Mouse (Mus musculus): ENCODE results near the gene Galnt9.

Galnt9 gene

DNA sequence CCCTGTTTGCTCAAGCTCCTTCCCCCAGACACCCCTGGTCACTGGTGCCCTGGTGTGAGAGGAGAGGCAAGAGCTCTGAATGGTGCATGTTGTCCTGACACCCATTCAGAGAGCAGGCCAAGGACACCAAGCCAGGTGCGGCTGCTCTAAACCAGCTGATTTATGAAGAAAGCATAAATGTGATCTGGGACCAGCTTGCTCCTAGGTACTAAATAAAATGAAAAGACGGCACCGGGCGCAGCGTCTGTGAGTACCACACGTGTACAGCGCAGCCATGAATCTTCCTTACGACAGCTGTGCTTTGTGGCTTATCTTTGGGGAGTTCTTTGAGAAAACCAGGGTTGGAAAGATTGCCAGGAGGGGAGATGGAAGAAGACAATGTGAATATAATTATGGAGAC is 8.2 kb upstream of the Galnt9 start:
- DNase-seq (ENCODE audit: low read depth, low spot score), result no peak

DNA sequence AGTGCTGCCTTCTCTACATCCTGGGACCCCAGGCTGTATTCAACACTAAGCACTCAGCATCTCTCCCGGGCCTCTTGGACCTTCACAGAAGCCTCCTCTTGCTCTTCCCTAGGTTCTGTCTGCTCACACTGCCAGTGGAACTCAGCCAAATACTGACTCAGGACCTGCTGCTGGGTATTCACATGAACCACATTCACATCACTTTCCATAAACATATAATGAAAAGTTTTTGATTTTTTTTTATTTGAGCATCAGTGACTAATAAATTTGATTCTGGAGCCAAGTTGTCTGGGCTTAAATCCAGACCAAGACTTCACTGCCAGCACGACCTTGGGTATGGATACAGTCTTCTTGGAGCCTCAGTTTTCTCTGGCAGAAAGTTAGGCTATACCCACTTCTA is 3.2 kb upstream of the Galnt9 start:
- DNase-seq (ENCODE audit: low read depth, low spot score), result no peak

DNA sequence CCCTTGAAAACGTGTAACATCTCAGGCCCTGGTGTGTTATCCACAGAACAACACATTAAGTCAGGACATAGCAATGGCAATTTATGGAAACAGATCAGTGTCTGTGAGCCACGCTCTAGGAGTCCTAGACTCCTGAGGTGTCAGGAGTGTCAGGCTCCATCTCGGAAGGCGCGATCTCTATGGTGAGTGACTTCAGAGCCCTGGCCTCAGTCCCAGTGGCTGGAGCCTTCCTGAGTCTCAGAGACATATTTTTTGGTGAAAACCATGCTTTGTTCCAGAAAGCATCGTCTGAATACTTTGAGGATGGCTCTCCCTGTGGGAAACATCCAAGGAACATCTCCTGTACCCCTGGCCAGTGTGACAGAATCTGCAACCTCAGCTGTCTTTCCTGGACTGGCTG is 2.7 kb upstream of the Galnt9 start:
- no peak for DNase-seq (ENCODE audit: low read depth, low spot score)

DNA sequence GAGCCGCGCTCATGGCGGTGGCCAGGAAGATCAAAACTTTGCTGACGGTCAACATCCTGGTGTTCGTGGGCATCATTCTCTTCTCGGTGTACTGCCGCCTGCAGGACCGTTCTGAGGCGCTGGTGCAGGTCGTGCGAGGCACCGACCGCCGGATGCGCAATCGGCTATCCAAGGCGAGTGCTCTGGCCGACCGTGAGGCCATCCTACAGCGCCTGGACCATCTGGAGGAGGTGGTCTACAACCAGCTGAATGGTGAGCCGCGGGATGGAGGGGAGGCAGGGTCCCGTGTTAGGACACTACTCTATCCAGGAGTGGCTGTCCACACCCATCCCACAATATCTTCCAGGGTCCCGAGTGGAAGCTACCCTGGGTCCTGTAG is 525 bp downstream of the Galnt9 start:
- no peak for DNase-seq (ENCODE audit: low read depth, low spot score)

DNA sequence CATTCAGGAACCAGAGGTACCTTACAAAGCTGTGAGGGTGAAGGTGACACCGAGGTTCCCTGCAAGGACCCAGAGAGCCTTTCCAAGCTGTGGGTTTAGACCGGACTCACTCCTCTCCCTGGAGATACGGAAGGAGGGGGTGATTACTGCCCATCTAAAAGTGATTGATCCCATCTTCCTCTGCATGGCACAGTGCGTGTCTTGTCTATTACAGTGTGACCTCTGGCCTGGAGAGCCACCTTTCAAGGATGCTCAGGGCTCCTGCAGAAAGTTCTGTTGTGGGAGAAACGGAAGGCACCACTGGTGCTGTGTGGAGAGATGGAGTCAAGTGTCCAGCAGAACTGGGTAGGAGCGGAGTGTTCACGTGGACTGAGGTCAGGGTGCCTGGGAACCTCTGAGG is 1.2 kb downstream of the Galnt9 start:
- DNase-seq (ENCODE audit: low read depth, low spot score), result no peak

DNA sequence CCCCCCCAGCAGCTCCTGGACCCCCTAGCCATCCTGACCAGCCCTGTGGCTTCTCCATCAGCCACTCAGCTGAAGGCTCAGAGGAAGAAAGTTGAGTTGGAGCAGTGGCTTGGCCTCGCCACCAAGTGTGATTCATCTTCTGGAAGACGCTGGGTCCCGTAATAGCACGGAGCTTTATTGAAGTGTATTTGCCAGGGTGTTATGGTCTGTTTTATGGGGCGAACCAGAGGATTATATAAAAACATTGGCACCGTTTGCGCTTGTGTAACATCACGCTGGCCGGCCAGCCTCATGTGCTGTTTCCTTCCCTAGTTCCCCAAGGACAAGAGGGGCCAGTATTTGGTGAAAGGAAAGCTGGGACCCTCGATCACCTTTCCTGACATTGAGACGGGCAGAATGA is 2.0 kb downstream of the Galnt9 start:
- no peak for DNase-seq (ENCODE audit: low read depth, low spot score)

DNA sequence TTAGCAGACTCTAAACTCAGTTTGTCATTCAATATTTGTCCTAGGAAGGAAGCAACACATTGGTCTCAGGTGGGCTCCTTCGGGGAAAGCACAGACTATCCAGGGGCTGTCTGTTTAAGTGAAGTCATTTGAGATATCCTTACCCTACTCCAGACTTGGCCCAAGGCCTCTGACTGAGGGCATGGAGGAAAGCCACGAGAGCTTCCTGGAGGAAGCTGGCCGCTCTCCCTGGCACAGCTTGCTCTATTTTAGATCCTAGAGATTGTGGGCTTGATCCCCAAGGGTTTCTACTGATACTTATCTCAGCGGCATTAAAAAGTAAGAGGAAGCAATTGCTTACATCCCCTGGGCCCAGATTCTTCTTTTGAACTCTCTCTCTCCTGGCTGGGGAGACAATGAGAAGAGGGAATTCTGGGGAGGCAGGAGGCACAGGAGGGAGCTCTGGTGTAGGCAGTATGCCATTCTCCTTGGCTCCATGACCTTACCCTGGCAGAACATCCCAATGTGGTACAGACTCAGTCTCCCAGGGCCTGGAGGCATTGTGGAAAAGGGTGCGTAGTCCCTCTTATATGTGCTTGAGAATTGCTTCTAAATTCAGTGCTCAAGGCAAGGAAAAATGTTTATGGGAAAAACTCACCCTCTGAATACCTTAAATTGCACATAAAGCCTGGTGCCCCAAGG is 2.7 kb downstream of the Galnt9 start:
- no peak for DNase-seq (ENCODE audit: low read depth, low spot score)

DNA sequence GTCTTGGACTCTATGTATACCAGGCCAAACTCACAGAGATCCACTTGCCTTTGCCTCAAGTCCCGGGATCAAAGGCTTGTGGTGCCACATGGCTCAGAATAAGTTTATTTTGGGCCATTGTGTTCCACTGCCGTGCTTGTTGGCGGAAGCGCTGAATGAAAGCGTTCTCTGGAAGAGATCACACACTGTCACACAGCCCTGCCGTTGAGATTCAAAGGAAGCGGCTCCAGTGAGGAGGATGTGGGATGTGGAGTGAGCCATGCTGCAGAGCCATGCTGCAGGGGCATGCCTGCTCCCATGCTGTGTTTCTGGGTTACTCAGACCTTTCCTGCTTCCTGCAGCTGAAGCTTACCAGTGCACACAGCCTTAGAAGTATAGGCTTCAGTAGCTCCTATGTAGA is 4.3 kb downstream of the Galnt9 start:
- no peak for DNase-seq (ENCODE audit: low read depth, low spot score)

DNA sequence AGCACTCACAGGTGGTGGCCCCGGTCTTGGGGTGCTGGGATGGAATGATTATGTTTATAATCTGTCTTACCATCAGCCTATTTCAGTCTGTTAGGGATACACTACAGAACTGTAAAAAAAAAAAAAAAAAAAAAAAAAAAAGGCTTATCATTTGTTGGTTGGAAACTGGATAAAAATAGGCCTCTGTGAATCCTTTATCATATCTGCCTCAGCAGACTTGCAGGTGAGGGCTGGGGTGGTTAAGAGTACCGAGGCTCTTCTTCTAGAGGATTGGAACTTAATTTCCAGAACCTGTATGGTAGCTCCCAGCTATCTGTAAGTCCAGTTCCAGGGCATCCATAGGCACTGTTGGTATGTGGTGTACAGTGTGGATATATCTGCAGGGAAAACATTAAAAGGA is 6.0 kb downstream of the Galnt9 start:
- DNase-seq (ENCODE audit: low read depth, low spot score), result no peak

DNA sequence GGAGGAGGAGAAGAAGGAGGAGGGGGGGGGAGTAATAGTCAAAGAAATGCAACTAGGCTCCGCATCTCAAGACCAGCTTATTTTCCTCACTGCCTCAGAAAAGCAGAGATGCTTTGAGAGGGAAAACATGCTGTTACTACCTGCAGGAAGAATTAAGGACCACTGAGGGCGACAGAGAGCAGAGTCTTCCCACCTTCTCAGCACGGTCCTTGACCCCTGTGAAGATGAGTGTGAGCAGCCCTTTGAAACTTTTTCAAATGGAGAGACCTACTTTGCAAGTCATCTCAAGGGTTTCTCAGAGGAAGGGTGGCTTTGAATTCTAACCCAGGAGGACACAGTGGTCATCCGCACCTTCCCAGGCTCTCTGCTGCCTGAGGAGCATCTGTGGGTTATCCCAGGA is 6.7 kb downstream of the Galnt9 start:
- DNase-seq (ENCODE audit: low read depth, low spot score), result no peak

DNA sequence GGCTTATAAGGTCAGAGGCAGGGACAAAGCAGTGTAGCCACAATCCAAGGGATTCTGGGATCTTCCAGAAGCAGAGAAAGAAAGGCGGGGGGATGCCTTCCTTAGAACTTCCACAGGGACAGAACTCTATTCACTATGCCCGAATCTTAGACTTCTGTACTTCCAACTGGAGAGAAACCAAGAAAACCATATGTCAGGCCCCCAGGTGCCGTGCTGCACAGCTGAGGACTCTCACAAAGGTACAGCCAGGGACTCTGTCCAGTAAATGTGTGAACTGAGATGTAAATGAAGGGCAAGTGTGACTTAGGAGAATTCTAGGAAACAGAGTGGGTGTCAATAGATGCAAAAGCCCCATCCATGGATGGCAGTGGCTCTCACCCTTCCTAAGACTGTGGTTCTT is 7.8 kb downstream of the Galnt9 start:
- DNase-seq (ENCODE audit: low read depth, low spot score), result no peak

DNA sequence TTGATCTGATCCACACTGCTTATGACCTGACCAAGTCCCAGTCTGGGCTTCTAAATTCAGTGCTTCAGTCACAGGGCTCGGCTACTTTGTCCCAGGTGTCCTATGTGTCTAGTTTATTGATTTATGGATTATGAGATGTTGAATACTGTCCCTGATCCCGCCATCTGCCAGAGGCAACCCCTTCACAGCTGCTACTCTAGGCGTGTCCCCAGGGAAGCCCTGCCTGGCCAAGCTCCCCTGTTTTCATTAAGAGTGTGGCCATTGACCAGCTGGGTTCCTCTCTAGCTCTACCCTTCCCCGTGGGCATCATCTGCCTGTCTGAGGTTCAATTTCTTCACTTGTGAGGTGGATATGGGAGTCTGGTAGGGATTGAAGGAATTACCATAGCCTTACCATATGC is 9.2 kb downstream of the Galnt9 start:
- no peak for DNase-seq (ENCODE audit: low read depth, low spot score)

DNA sequence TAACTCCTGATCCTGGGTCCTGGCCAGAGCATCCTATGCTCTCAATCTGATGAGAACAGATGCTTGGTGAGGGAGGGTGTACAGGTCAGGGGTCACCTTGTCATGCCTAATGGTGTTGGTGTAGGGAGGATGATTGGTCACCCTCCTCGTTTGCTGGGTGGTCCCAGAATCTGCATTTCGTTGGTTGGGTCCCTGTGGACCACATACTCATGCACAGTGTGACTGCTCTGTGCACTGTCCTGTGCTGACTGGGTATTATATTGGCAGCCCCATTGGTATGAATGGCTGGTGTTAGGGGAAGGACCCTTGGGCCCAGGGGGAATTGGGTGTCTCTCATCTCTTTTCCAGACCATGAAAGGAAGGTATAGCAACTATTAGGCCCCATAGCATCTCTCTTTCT is 11.0 kb downstream of the Galnt9 start:
- no peak for DNase-seq (ENCODE audit: low read depth, low spot score)

DNA sequence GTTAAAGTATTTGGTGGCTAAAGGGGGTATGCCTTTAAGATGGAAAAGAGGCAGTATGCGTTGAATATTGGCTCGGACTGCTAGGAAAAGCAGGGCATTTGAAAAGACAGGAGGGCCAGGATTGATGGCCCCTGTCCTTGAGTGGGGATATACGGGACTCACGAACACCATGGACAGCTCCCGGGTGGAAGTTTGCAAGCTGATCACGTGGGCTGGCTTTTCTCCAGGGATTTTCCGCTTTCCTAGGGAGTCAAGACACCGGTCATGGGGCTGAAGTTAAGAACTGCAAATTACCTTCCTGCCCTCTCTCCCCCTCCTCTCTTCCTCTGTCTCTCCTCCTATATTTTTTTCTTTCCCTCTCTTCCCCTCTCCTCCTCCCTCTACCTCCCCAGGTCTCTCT is 14.2 kb downstream of the Galnt9 start:
- DNase-seq (ENCODE audit: low read depth, low spot score), result peak; percentile 49

DNA sequence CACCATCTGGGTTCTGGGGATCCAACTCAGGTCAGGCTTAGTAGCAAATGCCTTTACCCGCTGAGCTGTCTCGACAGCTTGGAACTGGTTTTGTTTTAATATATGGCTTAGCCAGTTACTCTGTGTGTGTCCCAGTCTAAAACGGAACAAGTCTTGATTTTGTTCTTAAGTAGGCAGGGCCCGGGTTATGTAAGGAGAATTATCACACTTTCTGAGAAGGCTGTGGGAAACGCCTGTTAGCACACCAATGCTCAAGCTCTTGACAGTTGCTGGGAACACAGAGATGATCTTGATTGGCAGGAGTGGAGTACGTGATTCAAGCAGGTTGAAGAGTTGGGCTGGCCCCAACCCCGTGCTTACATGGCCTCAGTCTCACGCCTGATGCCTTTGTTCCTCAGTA is 15.5 kb downstream of the Galnt9 start:
- no peak for DNase-seq (ENCODE audit: low read depth, low spot score)

DNA sequence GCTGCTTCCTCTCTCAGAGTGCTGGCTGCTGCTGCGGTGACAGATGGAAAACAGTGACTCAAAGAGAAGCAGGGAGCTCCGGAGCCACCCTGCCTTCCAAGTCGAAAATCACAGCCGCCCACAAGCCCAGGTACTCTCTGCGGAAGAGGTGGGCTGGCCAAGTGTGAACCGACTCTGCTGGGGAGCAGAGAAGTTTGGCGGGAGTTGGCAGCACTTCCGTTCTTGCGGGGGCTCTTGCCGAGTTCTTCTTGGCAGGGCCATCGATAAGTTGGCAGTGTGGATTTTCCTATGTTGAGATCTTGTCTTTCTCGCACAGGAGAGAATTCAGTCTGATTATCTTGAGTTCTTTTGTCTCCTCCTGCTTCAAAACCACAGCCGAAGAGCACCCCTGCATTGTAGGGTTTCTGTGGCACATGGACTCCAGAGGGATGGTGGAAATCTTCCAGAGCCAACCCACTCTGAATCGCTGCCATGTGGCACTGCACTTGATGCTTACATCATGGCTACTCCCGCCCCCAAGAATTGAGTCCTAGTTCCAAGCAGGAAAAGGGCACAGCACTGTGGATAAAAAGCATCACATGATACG is 18.7 kb downstream of the Galnt9 start:
- no peak for DNase-seq (ENCODE audit: low read depth, low spot score)

DNA sequence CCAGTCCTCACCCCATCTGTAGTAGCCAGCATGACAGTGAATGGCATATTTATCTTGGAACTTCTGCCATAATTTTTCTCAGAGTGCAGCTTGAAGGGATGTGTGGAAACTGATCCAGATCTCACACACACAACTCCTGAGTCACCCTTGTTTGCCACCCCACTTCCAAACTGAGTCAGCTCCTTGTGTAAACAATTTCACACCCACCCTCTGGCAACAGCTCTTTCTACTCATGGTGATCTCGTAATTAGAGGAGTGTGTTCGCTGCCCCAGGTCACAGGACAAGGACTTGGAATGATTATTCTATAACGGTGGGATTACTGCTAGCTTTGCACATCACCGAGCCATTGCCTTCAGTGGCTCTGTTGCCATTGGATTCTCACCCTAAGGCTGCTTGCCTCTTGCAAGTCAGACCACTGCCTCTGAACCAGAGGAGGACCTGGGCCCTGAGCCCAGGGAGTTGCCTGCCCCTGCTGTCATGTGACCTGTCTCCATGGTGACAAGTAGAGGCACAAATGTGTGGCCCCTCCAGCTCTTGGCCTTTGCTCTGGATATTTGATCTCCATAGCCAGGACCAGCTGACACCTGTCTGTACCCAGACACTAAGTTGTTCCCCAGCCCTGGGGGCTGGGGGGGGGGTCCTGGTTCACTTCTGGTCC is 21.0 kb downstream of the Galnt9 start:
- DNase-seq (ENCODE audit: low read depth, low spot score), result peak; percentile 17

DNA sequence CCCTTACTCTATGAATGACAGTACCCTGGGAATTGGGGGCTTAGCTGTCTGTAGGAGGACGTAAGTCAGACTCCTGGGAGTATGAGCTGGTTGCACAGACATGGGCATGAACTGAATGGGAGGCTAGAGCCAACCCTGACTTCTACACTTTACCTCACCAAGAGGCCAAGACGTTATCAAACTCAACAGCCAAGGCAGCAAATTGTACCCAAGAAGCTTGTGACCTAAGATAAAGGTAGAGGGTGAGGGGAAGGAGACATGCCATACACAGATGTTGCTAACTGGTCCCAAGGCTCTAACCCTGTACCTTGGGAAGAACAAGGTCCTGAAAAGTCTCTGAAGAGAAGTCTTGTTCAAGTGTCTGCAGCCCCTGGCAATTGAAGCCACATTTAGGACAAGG is 23.4 kb downstream of the Galnt9 start:
- DNase-seq (ENCODE audit: low read depth, low spot score), result no peak

DNA sequence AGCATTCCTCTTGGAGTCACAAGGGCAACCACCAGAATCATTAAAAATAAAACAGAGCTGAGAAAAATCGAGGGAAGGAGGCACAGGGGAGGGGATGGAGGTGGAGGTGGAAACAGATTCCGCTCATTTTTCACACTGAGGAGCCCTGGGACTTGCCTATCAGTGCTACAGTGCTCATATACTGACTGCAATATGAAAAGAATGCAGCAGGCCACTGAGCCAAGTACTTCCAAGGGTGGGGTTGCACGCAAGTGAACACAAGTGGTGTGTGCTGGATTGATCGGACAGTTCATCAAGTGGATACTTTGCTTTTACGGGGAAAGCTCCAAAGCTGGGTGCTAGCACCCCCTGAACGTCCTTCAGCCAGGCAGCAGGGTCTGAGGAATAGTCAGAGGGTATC is 30.7 kb downstream of the Galnt9 start:
- DNase-seq (ENCODE audit: low read depth, low spot score), result no peak

DNA sequence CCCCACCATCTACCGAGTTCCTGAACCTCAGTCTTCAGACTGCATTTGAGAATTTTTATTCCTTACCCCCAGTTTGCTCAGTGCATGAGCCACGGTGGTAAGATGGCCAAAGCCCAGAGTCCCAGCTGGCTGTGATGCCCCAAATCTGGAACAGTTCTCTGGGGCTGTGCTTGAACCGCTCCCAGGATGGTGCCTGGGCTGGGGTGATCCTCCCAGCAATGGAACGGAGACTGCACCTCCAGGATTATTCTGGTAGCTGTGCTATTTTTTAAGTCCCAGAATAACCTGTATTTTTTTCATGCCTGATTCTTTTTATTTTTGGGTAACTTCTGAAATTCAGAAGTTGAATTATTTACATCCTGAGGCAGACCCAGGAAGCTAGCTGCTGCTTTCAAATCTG is 35.1 kb downstream of the Galnt9 start:
- DNase-seq (ENCODE audit: low read depth, low spot score), result no peak

DNA sequence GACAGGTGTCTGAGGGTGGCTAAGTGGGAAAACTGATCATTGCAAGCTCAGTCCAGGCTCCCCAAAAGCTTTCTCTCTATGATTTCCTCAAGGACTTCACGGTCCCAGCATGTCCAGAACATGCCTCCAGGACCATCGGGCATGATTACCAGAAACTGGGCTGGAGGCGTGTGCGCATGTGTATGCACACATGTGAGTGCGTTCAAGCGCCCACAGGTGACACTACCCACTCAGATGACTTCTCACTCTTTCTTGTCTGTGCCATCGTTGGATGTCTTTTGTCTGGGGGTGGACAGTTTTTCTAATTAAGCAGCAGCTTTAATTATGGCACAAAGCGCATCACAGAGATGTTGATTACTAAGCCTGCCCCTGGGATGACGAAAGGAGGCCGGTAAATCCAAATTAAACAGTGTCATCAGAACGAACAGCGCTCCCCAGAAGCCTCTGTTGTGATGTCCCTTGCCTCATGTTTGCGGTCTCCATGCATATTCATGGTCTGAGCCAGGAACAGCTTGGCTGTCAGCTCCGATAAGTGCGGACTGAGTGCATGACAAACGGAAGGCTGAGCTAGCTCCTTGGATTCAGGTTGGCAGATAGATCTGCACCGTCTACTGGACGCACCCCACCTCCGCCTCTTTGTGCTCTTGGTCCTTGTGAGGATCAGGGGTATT is 36.5 kb downstream of the Galnt9 start:
- DNase-seq (ENCODE audit: low read depth, low spot score), result no peak

DNA sequence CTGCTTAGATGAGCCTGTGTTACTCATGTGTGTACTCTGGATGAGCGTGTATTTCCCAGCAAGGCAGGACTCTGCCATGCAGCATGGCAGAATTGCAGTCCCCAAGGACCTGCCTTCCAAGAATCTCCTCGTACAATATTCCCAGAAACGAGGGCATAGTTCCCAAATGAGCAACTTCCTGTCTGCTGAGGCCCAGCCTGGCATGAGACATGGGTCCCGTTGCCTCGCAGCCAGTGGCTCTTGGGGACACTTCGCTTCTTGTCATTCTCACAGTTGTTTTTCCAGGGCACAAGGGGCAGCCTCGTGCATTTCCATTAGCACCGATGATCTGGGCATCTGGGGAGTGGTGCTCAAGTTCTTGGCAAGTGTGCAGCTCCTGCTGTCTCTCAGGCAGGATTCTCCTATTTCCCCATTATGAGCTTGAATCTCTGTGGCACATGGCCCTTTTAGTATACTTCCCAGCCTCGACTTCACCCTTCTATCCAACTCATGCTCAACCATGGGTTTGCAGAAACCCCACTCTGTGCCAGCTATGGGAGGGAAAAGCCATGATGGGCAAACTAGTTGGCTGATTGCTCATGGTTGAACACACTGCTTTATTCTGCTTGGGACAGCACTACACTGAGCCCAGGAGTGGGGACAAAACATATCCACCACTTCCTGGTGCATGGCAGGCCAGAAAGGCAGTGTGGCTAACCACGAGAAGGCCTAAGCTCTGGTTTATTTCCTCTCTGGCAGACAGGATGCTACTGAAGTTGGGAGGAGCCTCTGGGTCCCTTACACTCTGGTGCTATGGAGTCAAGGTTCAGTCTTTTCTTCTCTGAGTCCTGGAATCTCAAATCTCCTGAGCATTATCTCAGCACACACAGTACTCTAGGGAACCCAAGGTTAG is 38.7 kb downstream of the Galnt9 start:
- DNase-seq (ENCODE audit: low read depth, low spot score), result peak; percentile 32
